Mouse (Mus musculus) ovary, postnatal 36 days (tissue): ENCODE results near the gene Phldb2.

Source experiments
- DNase-seq: peaks from one replicate; pipeline ENCODE4 v3.0.0; 2022; ENCODE audit warnings: low spot score, mixed read lengths

Gene Phldb2

DNA sequence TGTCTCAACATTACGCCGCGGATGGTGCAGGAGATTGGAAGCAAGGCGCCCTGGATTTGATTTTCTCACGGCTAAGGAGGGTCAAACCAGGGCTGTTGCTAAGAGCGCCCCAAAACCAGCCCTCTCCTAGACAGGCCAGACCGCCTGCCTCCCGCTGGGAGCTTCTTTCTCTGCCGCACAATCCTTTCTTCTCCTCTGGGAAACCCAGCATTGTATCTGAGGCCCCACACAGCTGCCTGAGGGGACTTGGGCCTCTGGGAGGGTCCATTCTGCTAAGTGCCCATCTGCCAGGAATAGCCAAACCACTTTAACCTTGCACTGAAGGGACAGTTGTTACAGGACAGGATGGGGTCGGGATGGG lies 228.7 kb downstream of the Phldb2 start:
- DNase-seq: no peak

DNA sequence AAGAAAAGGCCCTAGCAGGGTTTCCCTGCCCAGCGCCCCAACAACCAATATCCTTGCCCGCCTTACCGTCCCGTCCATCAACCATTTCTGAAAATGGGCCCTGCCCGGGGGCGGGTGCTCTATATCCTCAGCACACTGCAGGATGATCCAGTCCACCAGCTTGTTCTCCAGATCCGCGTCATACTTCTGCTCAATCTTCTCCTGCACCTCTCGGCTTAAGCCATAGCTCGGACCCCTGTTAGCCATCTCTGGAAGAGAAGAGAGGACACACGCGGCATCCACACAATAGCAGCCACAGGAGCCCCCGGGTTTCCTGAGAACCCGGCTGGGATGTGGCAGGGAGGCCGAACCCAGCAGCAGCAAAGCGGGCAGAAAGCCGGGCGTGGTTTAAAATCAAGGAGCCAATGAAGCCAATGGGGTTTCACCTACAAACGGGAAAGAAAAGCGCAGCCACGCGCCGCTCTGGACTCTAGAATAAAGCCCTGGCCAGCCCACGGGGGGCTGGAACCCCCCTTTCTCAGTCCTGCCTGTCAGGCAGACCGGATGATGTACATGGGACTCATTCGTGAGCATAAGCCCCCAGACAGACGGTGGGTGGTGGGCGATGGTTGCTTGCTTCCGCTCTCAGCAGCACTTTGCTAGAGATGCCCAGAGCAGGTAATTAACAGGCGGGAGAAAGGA lies 229.2 kb downstream of the Phldb2 start, which contains the start of gene Tagln3:
Tagln3 (minus strand) TSS at position 548 of the 681 bp plus-strand sequence.
- peak; percentile 27 for DNase-seq

DNA sequence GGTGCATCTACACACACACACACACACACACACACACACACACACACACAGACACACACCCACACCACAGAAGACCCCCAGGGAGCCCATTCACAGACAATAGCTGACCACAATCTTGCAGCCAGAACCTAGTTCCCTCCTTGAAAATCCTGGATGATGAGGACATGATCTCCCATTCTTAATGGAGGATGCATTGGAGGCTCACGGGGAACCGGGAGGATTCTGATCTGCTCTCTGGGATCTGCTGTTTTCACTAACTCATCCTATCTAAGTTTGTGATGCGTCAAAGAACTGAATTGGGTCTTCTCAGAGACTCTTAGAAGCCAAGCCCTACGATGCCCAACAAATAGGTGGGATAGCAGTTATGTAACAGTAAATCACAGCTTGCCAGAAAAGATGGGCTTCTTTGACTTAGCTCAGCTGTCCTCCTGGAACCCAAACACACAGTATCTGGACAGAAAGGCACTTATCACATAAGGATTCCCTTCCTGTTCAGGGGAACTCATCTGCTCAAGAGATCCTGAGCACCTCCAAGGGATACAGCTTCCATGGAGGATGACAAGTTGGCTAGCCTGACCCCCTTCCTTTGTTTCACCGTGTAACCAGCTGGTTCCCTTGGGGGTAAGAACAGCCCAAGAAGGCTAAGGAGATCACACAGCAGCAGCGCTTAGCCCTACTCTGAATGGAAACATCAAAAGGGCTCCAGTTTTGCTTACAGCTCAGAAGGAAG lies 230.1 kb downstream of the Phldb2 start:
- DNase-seq: no peak

DNA sequence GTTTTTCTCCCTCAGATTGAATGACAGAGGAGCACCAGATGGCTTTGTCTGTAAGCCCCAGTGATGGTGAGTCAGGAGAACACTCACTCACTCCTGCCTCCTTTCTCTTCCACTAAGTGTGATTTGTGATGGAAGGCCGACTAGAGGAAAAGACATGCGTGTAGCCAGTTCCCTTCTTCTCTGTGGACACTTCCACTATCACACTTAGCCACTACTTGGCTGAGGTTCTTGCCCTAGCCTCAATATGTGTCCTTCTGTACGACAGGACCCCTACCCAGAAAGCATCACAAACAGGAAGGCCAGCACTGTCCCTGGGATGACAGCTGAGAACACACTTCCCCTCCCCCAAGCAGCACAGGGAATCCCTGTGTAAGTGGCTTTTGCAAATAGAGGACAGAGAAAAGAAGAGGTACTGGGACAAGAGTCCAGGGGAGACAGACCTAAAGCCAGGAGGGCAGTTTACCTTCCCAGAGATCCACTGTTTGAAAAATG lies 230.9 kb downstream of the Phldb2 start:
- no peak for DNase-seq

DNA sequence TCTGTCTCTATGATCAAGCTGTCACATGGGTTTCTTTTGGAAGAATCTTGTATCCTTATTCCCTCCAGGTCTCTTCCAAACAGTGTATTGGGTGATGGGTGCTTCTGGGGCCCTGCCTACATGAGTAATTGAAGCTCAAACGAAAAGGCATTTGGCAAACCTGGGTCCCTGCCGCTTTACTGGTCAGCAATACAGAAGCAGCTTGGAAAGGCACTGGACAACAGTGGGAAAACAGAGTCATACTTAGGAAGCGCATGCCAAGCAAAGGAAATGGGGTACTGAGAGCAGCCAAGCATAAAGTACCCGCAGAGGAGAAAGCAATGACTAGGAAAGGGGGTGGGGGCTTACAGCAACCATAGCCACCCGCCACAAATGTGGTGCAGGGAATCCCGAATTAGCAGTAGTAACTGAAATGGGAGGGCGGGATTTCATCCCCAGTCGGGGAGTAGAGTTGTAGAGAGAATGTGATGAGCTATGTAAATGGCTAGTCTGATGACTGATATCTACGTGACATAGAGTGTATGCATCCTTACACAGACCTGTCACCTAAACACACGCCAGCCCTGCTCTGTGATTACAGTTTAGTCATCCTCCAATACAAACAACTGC lies 233.3 kb downstream of the Phldb2 start:
- no peak for DNase-seq

DNA sequence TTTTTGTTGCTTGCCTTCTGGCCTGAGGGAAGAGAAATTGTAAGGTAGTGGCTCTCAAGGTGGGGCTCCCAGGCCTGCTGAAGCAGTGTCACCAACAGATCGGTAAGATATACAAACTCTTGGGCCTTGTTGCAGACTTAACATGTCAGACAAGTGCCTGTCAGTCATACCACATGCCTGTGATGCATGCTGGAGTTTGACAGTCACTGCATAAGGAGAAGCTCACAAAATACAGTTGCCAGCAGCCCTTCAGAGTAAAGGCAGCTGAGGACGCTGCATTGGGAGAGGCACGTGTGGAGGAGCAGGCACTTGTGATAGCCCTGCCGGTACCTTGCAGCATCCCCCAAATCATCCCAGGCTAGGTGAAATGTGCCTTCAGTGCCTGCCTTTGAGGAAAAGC lies 235.1 kb downstream of the Phldb2 start:
- DNase-seq: no peak

DNA sequence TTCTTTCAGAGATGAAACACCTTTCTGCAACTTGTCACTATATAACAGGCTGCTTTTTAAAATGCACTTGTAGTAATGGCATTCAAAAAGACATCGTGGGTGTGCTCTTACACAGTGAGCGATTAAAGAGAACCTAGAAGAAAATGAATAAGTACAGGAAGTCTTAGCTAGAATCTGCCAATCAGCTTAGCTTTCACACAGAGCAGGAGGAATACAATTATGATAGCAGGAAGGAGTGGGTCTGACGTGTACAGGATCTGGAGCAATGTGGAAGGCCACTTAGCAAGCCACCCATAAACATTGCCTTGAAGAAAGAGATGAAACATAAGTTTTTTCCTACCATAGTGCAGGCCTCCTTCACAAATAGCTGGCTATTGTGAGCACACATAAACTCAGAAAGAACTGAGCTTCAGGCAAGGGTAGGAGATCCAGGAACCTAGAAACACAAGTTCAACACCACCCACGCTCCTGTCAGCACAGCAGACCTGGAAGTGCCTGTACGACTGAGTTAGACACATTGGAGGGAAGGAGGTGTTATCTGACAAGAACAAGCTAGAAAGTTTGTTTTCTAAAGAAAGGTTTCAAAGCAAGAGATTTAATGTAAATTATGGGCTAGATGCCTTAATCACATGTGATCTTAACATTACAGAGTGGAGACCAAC lies 238.8 kb downstream of the Phldb2 start:
- no peak for DNase-seq

DNA sequence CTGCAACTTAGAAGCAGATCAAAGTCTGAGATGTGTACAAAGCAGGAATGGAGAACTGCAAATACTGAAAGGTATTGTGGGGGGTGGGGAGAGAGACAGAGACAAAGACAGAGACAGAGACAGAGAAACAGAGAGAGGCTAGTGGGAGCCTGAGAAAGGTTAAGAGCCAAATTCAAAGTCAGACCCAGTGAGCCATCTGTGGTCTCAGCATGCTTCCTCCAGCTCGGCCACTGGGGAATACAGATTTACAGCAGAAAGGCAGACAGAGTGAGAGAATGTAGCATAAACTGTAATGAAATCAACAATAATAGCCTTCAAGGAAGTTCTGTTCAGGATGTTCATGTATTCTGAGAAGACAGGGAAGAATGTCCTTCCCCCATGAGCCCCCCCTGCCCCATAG lies 239.5 kb downstream of the Phldb2 start:
- DNase-seq: no peak

DNA sequence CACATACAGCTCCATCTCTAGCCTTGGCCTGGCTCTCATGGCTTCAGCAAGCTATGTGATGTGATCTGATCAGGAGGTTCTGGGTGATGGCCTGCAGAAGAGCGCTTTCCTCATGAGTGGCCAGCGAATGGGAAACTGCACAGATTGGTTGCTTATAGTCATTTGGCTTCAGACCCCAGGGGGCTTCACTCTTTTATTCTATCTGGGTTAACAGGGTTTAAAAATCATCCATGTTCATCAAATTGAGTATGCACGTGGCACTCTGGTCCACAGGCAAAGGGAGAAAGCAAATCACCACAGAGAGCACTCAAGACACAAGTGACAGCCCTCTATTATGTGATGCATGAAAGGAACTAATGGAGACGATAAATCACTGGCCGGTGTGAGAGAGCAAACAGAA lies 240.1 kb downstream of the Phldb2 start:
- DNase-seq: no peak

DNA sequence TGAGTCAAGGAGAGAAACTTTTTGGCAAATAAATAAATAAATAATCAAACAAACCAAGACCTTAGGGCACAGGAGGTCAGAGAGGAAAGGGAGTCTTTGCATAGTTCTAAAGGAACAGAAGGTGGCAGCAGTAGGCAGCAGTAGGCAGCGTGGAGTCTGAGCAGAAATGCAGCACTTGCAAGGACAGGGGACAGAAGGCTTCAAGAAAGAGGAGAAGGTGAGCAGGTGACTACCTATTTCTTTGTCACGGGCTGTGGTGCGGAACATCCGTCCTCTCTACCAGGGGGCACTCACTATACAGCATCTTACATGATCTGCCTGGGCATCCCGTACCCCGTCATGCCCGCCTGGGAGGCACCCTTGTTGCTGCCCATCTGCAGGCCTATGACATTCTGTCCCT lies 242.1 kb downstream of the Phldb2 start:
- no peak for DNase-seq

DNA sequence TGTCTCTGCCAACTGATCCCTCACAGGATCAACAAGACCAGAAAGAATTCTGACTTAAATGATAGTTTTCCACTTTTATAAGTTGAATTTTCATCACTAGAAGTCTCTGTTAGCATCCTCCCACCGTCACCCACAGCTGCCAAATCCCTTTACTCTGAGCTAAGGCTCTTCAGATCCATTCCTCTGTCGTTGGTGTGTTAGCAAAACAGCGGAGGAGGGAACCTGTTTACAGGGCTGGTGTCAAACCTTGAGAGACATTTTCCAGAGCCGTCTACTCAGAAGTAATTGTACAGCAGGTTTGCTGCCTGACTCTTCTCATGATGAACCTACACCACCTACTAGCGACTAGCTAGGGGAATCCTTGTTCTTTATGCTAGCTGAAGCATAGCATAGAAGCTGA lies 254.1 kb downstream of the Phldb2 start:
- no peak for DNase-seq

DNA sequence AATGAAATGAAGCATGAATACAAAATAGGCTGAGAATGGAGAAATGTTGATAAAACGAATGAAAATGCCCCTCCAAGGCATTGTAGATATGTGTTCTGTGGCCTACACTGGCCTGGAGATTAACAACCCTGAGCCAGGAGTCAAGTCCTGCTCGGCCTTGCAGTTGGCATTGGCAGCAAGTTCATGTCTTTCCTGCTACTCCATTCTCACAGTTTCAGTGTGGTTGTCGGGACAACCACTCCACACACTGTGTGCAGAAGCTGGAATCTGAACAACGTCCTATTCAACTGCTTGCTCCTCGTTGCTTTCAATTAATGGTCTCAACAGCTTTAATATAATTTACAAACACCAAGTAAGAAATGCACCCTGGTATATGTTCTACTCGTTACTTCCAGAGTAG lies 255.4 kb downstream of the Phldb2 start:
- DNase-seq: no peak
